In the genomic region with DNA sequence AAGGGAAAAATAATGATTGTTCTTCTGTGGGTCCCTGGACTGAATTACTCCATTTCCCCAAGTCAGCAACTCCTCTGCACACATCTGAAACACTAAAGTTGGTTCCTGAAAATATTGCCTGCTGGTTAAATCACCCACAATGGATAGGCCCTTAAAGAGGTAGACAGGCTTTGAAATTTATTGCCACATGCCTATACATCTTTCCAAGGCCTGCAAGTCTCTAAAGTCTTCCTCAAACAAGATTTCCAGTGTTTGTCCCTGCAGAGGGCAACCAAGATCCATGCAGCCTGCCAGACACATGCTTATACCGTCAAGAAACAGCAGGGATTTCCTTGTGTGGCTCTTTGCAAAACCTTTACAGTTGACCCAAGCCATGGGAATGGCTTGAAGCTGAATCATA, we compare ENCODE assay signal across 9 mouse cellular contexts.
DNase-seq lines count a peak whose midpoint lies in the region; ATAC-seq and TF ChIP-seq lines count a peak whose summit lies in the region.
"Had no signal": no experiment of that assay in that cellular context is flagged by ENCODE, and none has a peak within 500 bp of the region (broad histone marks: within the 10 kb centered on the region; RNA-seq: fewer than 3 reads in every experiment).

No protein-coding gene starts in this region.

- intact Hi-C loops in left cerebral cortex, postnatal 14 days (cut with DNase I): no loop called here

- peak; percentile 7 to 20 for DNase-seq in cerebellum, postnatal 14 days
- DNase-seq in cerebellum, postnatal 25 days: no peak
- peak; percentile 2 to 18 for DNase-seq in left cerebral cortex, postnatal 14 days (ENCODE audit: low spot score in 2 of 2)
- no peak for DNase-seq in left cerebral cortex, adult 8-10 months (ENCODE audit: low spot score in 2 of 2)
- peak; percentile 68 for DNase-seq in embryo, embryonic 10 days (ENCODE audit: low spot score)
- DNase-seq in limb, embryonic 14.5 days (ENCODE audit: low spot score): peak; percentile 49
- DNase-seq in ovary, postnatal 36 days (ENCODE audit: low spot score): no peak
- no peak for DNase-seq in spleen, postnatal 14 days (ENCODE audit: low spot score in 2 of 2)

- 17% methylated on average over 1 of the region's 1 CpGs for WGBS in limb, embryonic 14.5 days

- H3K27me3 ChIP-seq in limb, embryonic 14.5 days (ENCODE audit: control insufficient read depth, insufficient read depth, low read length): no peaks in the 10 kb centered on the region
- H3K27me3 ChIP-seq: heart, embryonic 13.5 days had no signal

- no peak overlapping the region for H3K27ac ChIP-seq in limb, embryonic 14.5 days (replicated peaks; ENCODE audit: low read depth, low read length)
- H3K27ac ChIP-seq: heart, embryonic 13.5 days had no signal

- no peak overlapping the region for H3K9ac ChIP-seq in limb, embryonic 14.5 days (ENCODE audit: low read depth, low read length, severe bottlenecking)
- H3K9ac ChIP-seq: heart, embryonic 13.5 days had no signal

- no peaks in the 10 kb centered on the region for H3K9me3 ChIP-seq in limb, embryonic 14.5 days (ENCODE audit: control insufficient read depth, low read length)
- H3K9me3 ChIP-seq: heart, embryonic 13.5 days had no signal

- no peaks in the 10 kb centered on the region for H3K4me1 ChIP-seq in limb, embryonic 14.5 days (ENCODE audit: control insufficient read depth, insufficient read depth, low read length)
- H3K4me1 ChIP-seq: heart, embryonic 13.5 days had no signal

- H3K4me3 ChIP-seq in limb, embryonic 14.5 days (replicated peaks; ENCODE audit: low read length): no peak overlapping the region
- H3K4me3 ChIP-seq: heart, embryonic 13.5 days had no signal

- H3K36me3 ChIP-seq in limb, embryonic 14.5 days (ENCODE audit: control insufficient read depth, insufficient read depth, low read length): no peaks in the 10 kb centered on the region
- H3K36me3 ChIP-seq: heart, embryonic 13.5 days had no signal

- peak; percentile 19; the same call in 1 of the 2 replicates for ATAC-seq in limb, embryonic 14.5 days (ENCODE audit: low FRiP score, low read depth)

- H3K4me2 ChIP-seq in limb, embryonic 14.5 days (replicated peaks; ENCODE audit: low read depth, low read length, severe bottlenecking): no peak overlapping the region
- H3K4me2 ChIP-seq: heart, embryonic 13.5 days had no signal

- TF ChIP-seq POLR2A in limb, embryonic 14.5 days (IDR thresholded peaks at IDR 0.05; ENCODE audit: borderline replicate concordance, extremely low read depth, insufficient read depth, insufficient read length): no peak

Comparison
In these comparisons a context has a peak if more than half of its experiments do, and no peak if none do; other contexts are left out.
1. DNase-seq: peak in cerebellum, postnatal 14 days (2 of 2), left cerebral cortex, postnatal 14 days (2 of 2), embryo, embryonic 10 days (single experiment) and limb, embryonic 14.5 days (single experiment); none in cerebellum, postnatal 25 days (0 of 2), left cerebral cortex, adult 8-10 months (0 of 2), ovary, postnatal 36 days (single experiment) and spleen, postnatal 14 days (0 of 2).